Mouse (Mus musculus) adrenal gland, adult 18-20 months (tissue): ENCODE measurements around the gene C2. TPM values are rescaled to one million over a fixed set of nuclear protein-coding genes. Genes with fewer than 3 reads are reported as not detected.
"Not testable (repeated sequence)": the region's sequence is repeated elsewhere in the genome, so short reads cannot be mapped to it uniquely, and the experiment has no call there.

ENCODE experiments used
- DNase-seq, 2 experiments: peaks; one replicate each; pipeline ENCODE4 v3.0.0; 2021 to 2022; ENCODE audit warnings: low spot score in 2 of 2
- total RNA-seq, 2 experiments: library from RNA; stranded (reverse); gene quantifications; 1 replicate in 1 of 2; 2 replicates in 1 of 2; pipeline ENCODE4 v1.2.3; 2021

Gene C2
- total RNA-seq, 2 experiments from 2014 or later, result 88.3 to 89.2 TPM

- no peak for DNase-seq
Measured at GRCm38 (mm10) chr17:34913930-34914665, 16.0 kb upstream of the C2 start, which contains the start of gene Slc44a4. TSS of gene Slc44a4 (plus strand) at chr17:34914466.

GRCm38 (mm10) chr17:34911945-34912351 lies 13.9 kb upstream of the C2 start:
- peak; percentile 82 to 84 for DNase-seq

GRCm38 (mm10) chr17:34910982-34911381 lies 12.9 kb upstream of the C2 start:
- no peak for DNase-seq

- DNase-seq, result no peak
Measured at GRCm38 (mm10) chr17:34902895-34903294, 4.8 kb upstream of the C2 start.

GRCm38 (mm10) chr17:34901948-34902347 lies 3.9 kb upstream of the C2 start:
- not testable (repeated sequence) for DNase-seq

GRCm38 (mm10) chr17:34900826-34901225 lies 2.8 kb upstream of the C2 start:
- not testable (repeated sequence) for DNase-seq

GRCm38 (mm10) chr17:34899890-34900243 lies 1.8 kb upstream of the C2 start:
- DNase-seq, result no peak

- DNase-seq, result peak; percentile 60
Measured at GRCm38 (mm10) chr17:34899053-34899889, 1.2 kb upstream of the C2 start.

GRCm38 (mm10) chr17:34898706-34899052 lies 614 bp upstream of the C2 start:
- no peak for DNase-seq

GRCm38 (mm10) chr17:34897373-34898159 lies 499 bp downstream of the C2 start:
- no peak for DNase-seq

GRCm38 (mm10) chr17:34896366-34896765 lies 1.7 kb downstream of the C2 start:
- no peak for DNase-seq

GRCm38 (mm10) chr17:34895724-34896123 lies 2.3 kb downstream of the C2 start:
- DNase-seq, result no peak

GRCm38 (mm10) chr17:34894801-34895530 lies 3.1 kb downstream of the C2 start:
- DNase-seq, result peak; percentile 72 to 74

- peak; percentile 95 to 96 for DNase-seq
Measured at GRCm38 (mm10) chr17:34894074-34894597, 3.9 kb downstream of the C2 start.

- no peak for DNase-seq
Measured at GRCm38 (mm10) chr17:34893072-34893824, 4.8 kb downstream of the C2 start.

GRCm38 (mm10) chr17:34891377-34891776 lies 6.7 kb downstream of the C2 start:
- DNase-seq, result no peak

GRCm38 (mm10) chr17:34890074-34890743 lies 7.9 kb downstream of the C2 start:
- no peak for DNase-seq

- no peak for DNase-seq
Measured at GRCm38 (mm10) chr17:34887942-34888341, 10.1 kb downstream of the C2 start.

GRCm38 (mm10) chr17:34885615-34886014 lies 12.4 kb downstream of the C2 start:
- DNase-seq, result no peak
